Mouse (Mus musculus): ENCODE measurements at regions not wholly inside any gene's neighbourhood (a gene's known extent, or its start where the extent isn't known, plus 50 kb on each side); places are given as distances from the start of the nearest gene placed in this dataset.

DNA sequence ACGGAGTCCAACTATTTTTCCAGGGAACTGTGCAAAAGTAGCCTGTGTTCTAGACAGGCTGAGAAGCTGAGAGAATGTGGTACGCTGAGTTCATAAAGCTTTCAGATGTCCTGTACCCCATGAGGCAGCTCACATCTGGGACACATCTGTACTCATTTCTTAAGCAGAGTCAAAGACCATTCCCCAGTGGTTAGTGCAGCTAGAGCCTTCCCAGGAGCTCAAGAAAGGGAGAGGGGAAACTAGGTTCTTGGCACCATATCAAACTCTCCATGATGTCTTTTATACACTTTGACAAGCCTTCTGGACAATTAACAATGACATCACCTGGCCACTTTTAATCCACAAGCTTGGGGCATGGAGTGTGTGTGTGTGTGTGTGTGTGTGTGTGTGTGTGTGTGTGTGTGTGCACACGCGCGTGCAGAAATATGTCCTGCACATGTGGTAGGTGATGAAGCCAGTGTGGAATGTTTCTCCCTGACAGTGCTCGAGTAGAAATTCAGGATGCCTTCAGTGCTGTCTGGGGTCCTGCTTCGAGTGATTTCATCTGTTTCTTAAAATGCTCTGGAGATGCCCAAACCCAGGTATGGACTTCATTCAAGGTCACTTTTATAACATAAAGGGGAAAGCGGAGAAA is 121.1 kb upstream of the Dock1 start:
- in situ Hi-C loops (cut with MboI; ENCODE audit: low sequenced_read_pairs in 2 of 2, unreplicated experiment in 2 of 2): loop anchor here in 1 of 2 experiments (25.0 kb wide), 1 partner anchor 687 kb away; no protein-coding TSS in a partner anchor
- no peak overlapping the region for H3K4me3 ChIP-seq (ENCODE audit: insufficient read depth in 1 of 2, low read depth in 1 of 2, low read length in 2 of 2, poor library complexity in 1 of 2, severe bottlenecking in 1 of 2)
- no peak overlapping the region for H3K27ac ChIP-seq (ENCODE audit: insufficient read depth, low read depth, low read length, poor library complexity, severe bottlenecking)
- DNase-seq (ENCODE audit: low read depth, low spot score): no peak
- no peaks in the 10 kb centered on the region for H3K36me3 ChIP-seq (ENCODE audit: control insufficient read depth, insufficient read depth, low read length, poor library complexity, severe bottlenecking)
- no peaks in the 10 kb centered on the region for H3K4me1 ChIP-seq (ENCODE audit: control insufficient read depth in 2 of 2, insufficient read depth in 2 of 2, low read length in 2 of 2, poor library complexity in 1 of 2)
- no peak overlapping the region for H3K9ac ChIP-seq (ENCODE audit: insufficient read depth, low read depth, low read length, poor library complexity, severe bottlenecking)
- no peaks in the 10 kb centered on the region for H3K9me3 ChIP-seq (ENCODE audit: control insufficient read depth, insufficient read depth, low read depth, low read length)
- TF ChIP-seq ZNF384 (IDR thresholded peaks at IDR 0.05; ENCODE audit: low read depth, low read length) (no peak), ZC3H11A (IDR thresholded peaks at IDR 0.05; ENCODE audit: borderline replicate concordance, low read depth, low read length) (no peak), HCFC1 (IDR thresholded peaks at IDR 0.05; ENCODE audit: borderline replicate concordance, insufficient read depth, low read length) (no peak), CHD2 (IDR thresholded peaks at IDR 0.05; ENCODE audit: low read depth, low read length) (no peak), MAFK (IDR thresholded peaks at IDR 0.05; ENCODE audit: insufficient read depth, low read depth, low read length) (no peak)

- no peak for TF ChIP-seq CHD2 (IDR thresholded peaks at IDR 0.05; ENCODE audit: low read depth, low read length)
- TF ChIP-seq HCFC1 (IDR thresholded peaks at IDR 0.05; ENCODE audit: borderline replicate concordance, insufficient read depth, low read length): no peak
- no peak for TF ChIP-seq ZC3H11A (IDR thresholded peaks at IDR 0.05; ENCODE audit: borderline replicate concordance, low read depth, low read length)
- no peak for TF ChIP-seq MAFK (IDR thresholded peaks at IDR 0.05; ENCODE audit: insufficient read depth, low read depth, low read length)
- TF ChIP-seq ZNF384 (IDR thresholded peaks at IDR 0.05; ENCODE audit: low read depth, low read length): no peak
- no peak for DNase-seq (ENCODE audit: low read depth, low spot score)
- no peak overlapping the region for H3K4me3 ChIP-seq (ENCODE audit: insufficient read depth in 1 of 2, low read depth in 1 of 2, low read length in 2 of 2, poor library complexity in 1 of 2, severe bottlenecking in 1 of 2)
Observed at GRCm38 (mm10) chr7:134550221-134550809, 120.1 kb upstream of the Dock1 start.

DNA sequence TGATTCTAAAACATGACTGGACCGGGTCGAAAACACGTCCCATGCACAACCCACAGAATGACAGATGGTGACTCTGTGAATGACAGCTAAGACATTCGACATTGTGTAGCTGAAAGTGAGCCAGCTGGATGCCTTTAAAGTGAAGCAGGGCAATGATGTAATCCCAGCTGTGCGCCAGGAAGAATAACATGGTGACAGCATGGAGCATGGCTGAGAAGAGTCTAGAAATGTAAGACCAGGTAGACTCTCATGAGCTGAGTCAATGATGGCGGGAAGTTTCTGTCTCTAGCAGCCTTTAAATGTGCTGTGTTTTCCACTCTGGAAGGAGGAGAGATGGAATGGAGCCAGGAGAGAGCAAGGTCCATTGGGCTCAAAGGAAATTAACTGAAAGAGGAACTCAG is 118.4 kb upstream of the Dock1 start:
- Histone ChIP-seq H3K4me1 (ENCODE audit: control insufficient read depth in 2 of 2, insufficient read depth in 2 of 2, low read length in 2 of 2, poor library complexity in 1 of 2) (no peaks in the 10 kb centered on the region), H3K36me3 (ENCODE audit: control insufficient read depth, insufficient read depth, low read length, poor library complexity, severe bottlenecking) (no peaks in the 10 kb centered on the region)
- in situ Hi-C loops (cut with MboI; ENCODE audit: low sequenced_read_pairs in 2 of 2, unreplicated experiment in 2 of 2): no loop called here

More at GRCm38 (mm10) chr7:134550221-134550809, 120.1 kb upstream of the Dock1 start:
- no peak overlapping the region for H3K9ac ChIP-seq (ENCODE audit: insufficient read depth, low read depth, low read length, poor library complexity, severe bottlenecking)
- no peaks in the 10 kb centered on the region for H3K4me1 ChIP-seq (ENCODE audit: control insufficient read depth in 2 of 2, insufficient read depth in 2 of 2, low read length in 2 of 2, poor library complexity in 1 of 2)
- no peaks in the 10 kb centered on the region for H3K36me3 ChIP-seq (ENCODE audit: control insufficient read depth, insufficient read depth, low read length, poor library complexity, severe bottlenecking)
- in situ Hi-C loops (cut with MboI; ENCODE audit: low sequenced_read_pairs in 2 of 2, unreplicated experiment in 2 of 2): no loop called here
- no peaks in the 10 kb centered on the region for H3K9me3 ChIP-seq (ENCODE audit: control insufficient read depth, insufficient read depth, low read depth, low read length)
- no peak overlapping the region for H3K27ac ChIP-seq (ENCODE audit: insufficient read depth, low read depth, low read length, poor library complexity, severe bottlenecking)

DNA sequence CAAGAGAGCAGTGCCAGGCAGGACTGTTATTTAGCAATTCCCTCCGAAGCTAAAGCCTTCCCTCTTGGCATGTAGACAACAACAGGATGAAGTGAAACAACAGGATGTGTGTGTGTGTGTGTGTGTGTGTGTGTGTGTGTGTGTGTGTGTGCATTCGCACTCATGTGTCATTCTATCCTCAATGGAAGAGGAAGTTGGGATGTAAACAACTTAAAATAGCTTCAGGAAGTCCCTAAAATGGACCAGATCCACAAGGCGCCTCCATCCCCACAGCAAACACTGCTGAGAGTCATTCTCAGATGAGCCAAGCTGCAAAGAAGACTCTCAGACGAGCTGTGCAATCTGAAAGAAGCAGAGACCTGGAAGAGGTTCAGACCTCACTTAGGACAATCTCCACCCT is 114.4 kb upstream of the Dock1 start:
- no peak overlapping the region for H3K27ac ChIP-seq (ENCODE audit: insufficient read depth, low read depth, low read length, poor library complexity, severe bottlenecking)
- H3K36me3 ChIP-seq (ENCODE audit: control insufficient read depth, insufficient read depth, low read length, poor library complexity, severe bottlenecking): no peaks in the 10 kb centered on the region
- no peak overlapping the region for H3K9ac ChIP-seq (ENCODE audit: insufficient read depth, low read depth, low read length, poor library complexity, severe bottlenecking)
- no peak for TF ChIP-seq ZNF384 (IDR thresholded peaks at IDR 0.05; ENCODE audit: low read depth, low read length)
- TF ChIP-seq MAFK (IDR thresholded peaks at IDR 0.05; ENCODE audit: insufficient read depth, low read depth, low read length): no peak
- no peak for TF ChIP-seq HCFC1 (IDR thresholded peaks at IDR 0.05; ENCODE audit: borderline replicate concordance, insufficient read depth, low read length)
- no peak for TF ChIP-seq CHD2 (IDR thresholded peaks at IDR 0.05; ENCODE audit: low read depth, low read length)
- no peak for TF ChIP-seq ZC3H11A (IDR thresholded peaks at IDR 0.05; ENCODE audit: borderline replicate concordance, low read depth, low read length)
- no peak for DNase-seq (ENCODE audit: low read depth, low spot score)
- H3K4me1 ChIP-seq (ENCODE audit: control insufficient read depth in 2 of 2, insufficient read depth in 2 of 2, low read length in 2 of 2, poor library complexity in 1 of 2): no peaks in the 10 kb centered on the region
- H3K4me3 ChIP-seq (ENCODE audit: insufficient read depth in 1 of 2, low read depth in 1 of 2, low read length in 2 of 2, poor library complexity in 1 of 2, severe bottlenecking in 1 of 2): no peak overlapping the region
- in situ Hi-C loops (cut with MboI; ENCODE audit: low sequenced_read_pairs in 2 of 2, unreplicated experiment in 2 of 2): no loop called here
- no peaks in the 10 kb centered on the region for H3K9me3 ChIP-seq (ENCODE audit: control insufficient read depth, insufficient read depth, low read depth, low read length)

More for the DNA sequence above, 118.4 kb upstream of the Dock1 start:
- no peak overlapping the region for H3K4me3 ChIP-seq (ENCODE audit: insufficient read depth in 1 of 2, low read depth in 1 of 2, low read length in 2 of 2, poor library complexity in 1 of 2, severe bottlenecking in 1 of 2)
- no peaks in the 10 kb centered on the region for H3K9me3 ChIP-seq (ENCODE audit: control insufficient read depth, insufficient read depth, low read depth, low read length)
- no peak overlapping the region for H3K9ac ChIP-seq (ENCODE audit: insufficient read depth, low read depth, low read length, poor library complexity, severe bottlenecking)
- DNase-seq (ENCODE audit: low read depth, low spot score): no peak
- H3K27ac ChIP-seq (ENCODE audit: insufficient read depth, low read depth, low read length, poor library complexity, severe bottlenecking): no peak overlapping the region
- TF ChIP-seq ZC3H11A (IDR thresholded peaks at IDR 0.05; ENCODE audit: borderline replicate concordance, low read depth, low read length) (no peak), CHD2 (IDR thresholded peaks at IDR 0.05; ENCODE audit: low read depth, low read length) (no peak), ZNF384 (IDR thresholded peaks at IDR 0.05; ENCODE audit: low read depth, low read length) (no peak), MAFK (IDR thresholded peaks at IDR 0.05; ENCODE audit: insufficient read depth, low read depth, low read length) (no peak), HCFC1 (IDR thresholded peaks at IDR 0.05; ENCODE audit: borderline replicate concordance, insufficient read depth, low read length) (no peak)

Measured in ES-E14 (cell line).